In the genomic region with DNA sequence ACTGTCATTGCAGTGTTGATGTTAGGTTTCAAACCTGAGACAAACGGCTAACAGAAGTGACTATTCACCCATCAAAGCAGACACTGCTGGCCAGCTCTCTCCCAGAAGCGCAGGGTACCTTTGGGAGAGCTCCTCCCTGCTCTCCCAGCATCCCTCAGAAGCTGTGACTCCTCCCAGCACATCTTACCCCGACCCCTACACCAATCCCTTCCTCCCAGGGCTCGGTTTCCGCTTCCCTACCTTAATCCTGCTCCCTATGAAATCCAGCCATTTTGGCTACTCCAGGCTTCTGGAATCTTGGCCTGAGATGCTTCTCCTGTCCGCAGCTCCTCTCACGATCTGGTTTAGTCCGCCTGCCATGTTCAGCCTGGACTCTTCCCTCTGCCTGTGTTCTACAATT, we compare ENCODE assay signal across 29 mouse cellular contexts. TPM values are rescaled to one million over a fixed set of nuclear protein-coding genes. Genes with fewer than 3 reads are reported as not detected.
DNase-seq lines count a peak whose midpoint lies in the region; ATAC-seq and TF ChIP-seq lines count a peak whose summit lies in the region.
"Had no signal": no experiment of that assay in that cellular context is flagged by ENCODE, and none has a peak within 500 bp of the region (broad histone marks: within the 10 kb centered on the region; RNA-seq: fewer than 3 reads in every experiment).

No protein-coding gene starts in this region.

- no peak for DNase-seq in kidney, adult 2 months
- DNase-seq in R1 (ENCODE audit: low read depth, low spot score) (peak; percentile 85), adipocyte (ENCODE audit: low spot score) (no peak)
- DNase-seq: adrenal gland, postnatal 14 days; cerebellum, adult 11-12 months; cerebellum, postnatal 10 days; gastrocnemius, postnatal 10 days; heart, postnatal 36 days; kidney, adult 18-20 months; layer of hippocampus, adult 9-11 months; lung, postnatal 4 days; midbrain, embryonic 14.5 days; right cerebral cortex, postnatal 25 days; thymus, adult 2 months; thymus, postnatal 36 days had no signal

- no peak for TF ChIP-seq EP300 in ES-Bruce4 (IDR thresholded peaks at IDR 0.05; ENCODE audit: insufficient read depth, low read depth, low read length)

- ATAC-seq in kidney, embryonic 16.5 days (ENCODE audit: low FRiP score, low TSS enrichment) = no peak
- no peak for ATAC-seq in stomach, embryonic 15.5 days (ENCODE audit: insufficient read depth, low FRiP score, low read depth)
- no peak for ATAC-seq in neural tube, embryonic 15.5 days (ENCODE audit: low FRiP score)
- ATAC-seq in granulocyte monocyte progenitor cell, adult 5-6 weeks (replicated peaks; ENCODE audit: poor library complexity, severe bottlenecking) = no peak
- ATAC-seq: hindbrain, postnatal 0 days had no signal

- TF ChIP-seq POLR2A in kidney, adult 2 months (IDR thresholded peaks at IDR 0.05; ENCODE audit: low read depth, low read length) = no peak
- no peak for TF ChIP-seq POLR2A in ES-Bruce4 (IDR thresholded peaks at IDR 0.05; ENCODE audit: insufficient read depth, low read length)

- TF ChIP-seq CTCF in kidney, adult 2 months (conservative IDR thresholded peaks at IDR 0.05; ENCODE audit: insufficient read depth, insufficient read length, low read depth, low read length) = no peak
- no peak for TF ChIP-seq CTCF in ES-Bruce4 (IDR thresholded peaks at IDR 0.05; ENCODE audit: low read depth, low read length)

- no peaks in the 10 kb centered on the region for H3K9me3 ChIP-seq in kidney, embryonic 16.5 days (ENCODE audit: low read length)
- no peaks in the 10 kb centered on the region for H3K9me3 ChIP-seq in ES-Bruce4 (replicated peaks; ENCODE audit: control insufficient read depth, insufficient read depth, low read length, poor library complexity, severe bottlenecking)
- H3K9me3 ChIP-seq in stomach, embryonic 15.5 days = no peaks in the 10 kb centered on the region
- H3K9me3 ChIP-seq in neural tube, embryonic 15.5 days (replicated peaks) = no peaks in the 10 kb centered on the region
- H3K9me3 ChIP-seq: embryonic facial prominence, embryonic 15.5 days; forebrain, embryonic 12.5 days; hindbrain, embryonic 12.5 days; limb, embryonic 10.5 days; limb, embryonic 15.5 days; megakaryocyte, embryonic 14.5 days had no signal

- WGBS in kidney, embryonic 16.5 days = 65% methylated on average over 8 of the region's 8 CpGs
- 68% methylated on average over 8 of the region's 8 CpGs for WGBS in kidney, adult 2 months
- WGBS in stomach, embryonic 15.5 days = 50% methylated on average over 8 of the region's 8 CpGs
- WGBS in neural tube, embryonic 15.5 days = 76% methylated on average over 8 of the region's 8 CpGs

- no peaks in the 10 kb centered on the region for H3K36me3 ChIP-seq in kidney, embryonic 16.5 days (ENCODE audit: insufficient read depth, low read length)
- no peaks in the 10 kb centered on the region for H3K36me3 ChIP-seq in kidney, adult 2 months (ENCODE audit: control insufficient read depth, insufficient read depth, low read length)
- H3K36me3 ChIP-seq in ES-Bruce4 (ENCODE audit: control insufficient read depth, insufficient read depth, low read length, poor library complexity, severe bottlenecking) = no peaks in the 10 kb centered on the region
- no peaks in the 10 kb centered on the region for H3K36me3 ChIP-seq in stomach, embryonic 15.5 days
- H3K36me3 ChIP-seq in neural tube, embryonic 15.5 days = no peaks in the 10 kb centered on the region
- H3K36me3 ChIP-seq: embryonic facial prominence, embryonic 15.5 days; forebrain, embryonic 12.5 days; hindbrain, embryonic 12.5 days; limb, embryonic 10.5 days; limb, embryonic 15.5 days had no signal

- no peak overlapping the region for H3K4me3 ChIP-seq in kidney, embryonic 16.5 days (ENCODE audit: low read length)
- no peak overlapping the region for H3K4me3 ChIP-seq in kidney, adult 2 months (ENCODE audit: insufficient read depth, low read depth, low read length)
- peak overlapping the region; percentile 21; the same call in 1 of the 2 replicates for H3K4me3 ChIP-seq in ES-Bruce4 (ENCODE audit: low read depth, low read length)
- no peak overlapping the region for H3K4me3 ChIP-seq in stomach, embryonic 15.5 days (replicated peaks)
- H3K4me3 ChIP-seq in neural tube, embryonic 15.5 days (replicated peaks) = no peak overlapping the region
- H3K4me3 ChIP-seq: embryonic facial prominence, embryonic 15.5 days; forebrain, embryonic 12.5 days; hindbrain, embryonic 12.5 days; limb, embryonic 10.5 days; limb, embryonic 15.5 days; megakaryocyte, embryonic 14.5 days had no signal

- peak overlapping the region; percentile 44; the same call in 1 of the 2 replicates for H3K27ac ChIP-seq in kidney, embryonic 16.5 days (ENCODE audit: low read length)
- H3K27ac ChIP-seq in kidney, adult 2 months (ENCODE audit: insufficient read depth, low read depth, low read length) = no peak overlapping the region
- no peak overlapping the region for H3K27ac ChIP-seq in ES-Bruce4 (ENCODE audit: insufficient read depth, low read length)
- no peak overlapping the region for H3K27ac ChIP-seq in stomach, embryonic 15.5 days
- no peak overlapping the region for H3K27ac ChIP-seq in neural tube, embryonic 15.5 days (replicated peaks)
- H3K27ac ChIP-seq: embryonic facial prominence, embryonic 15.5 days; forebrain, embryonic 12.5 days; hindbrain, embryonic 12.5 days; hindbrain, postnatal 0 days; kidney, postnatal 0 days; limb, embryonic 10.5 days; limb, embryonic 15.5 days had no signal

- peaks cover 3% of the 10 kb centered on the region; the same call in 1 of the 2 replicates for H3K4me1 ChIP-seq in kidney, embryonic 16.5 days (ENCODE audit: insufficient read depth, low read length)
- no peaks in the 10 kb centered on the region for H3K4me1 ChIP-seq in kidney, adult 2 months (ENCODE audit: control insufficient read depth, insufficient read depth, low read length)
- H3K4me1 ChIP-seq in ES-Bruce4 (ENCODE audit: control insufficient read depth, insufficient read depth, low read length) = peaks cover 2% of the 10 kb centered on the region
- no peaks in the 10 kb centered on the region for H3K4me1 ChIP-seq in stomach, embryonic 15.5 days
- peaks cover 7% of the 10 kb centered on the region for H3K4me1 ChIP-seq in neural tube, embryonic 15.5 days

- H3K4me2 ChIP-seq in kidney, embryonic 16.5 days (replicated peaks; ENCODE audit: low read depth, low read length) = no peak overlapping the region
- 0 out of 2 replicates have a peak overlapping the region, but pooled peaks have one; percentile 2 for H3K4me2 ChIP-seq in stomach, embryonic 15.5 days
- H3K4me2 ChIP-seq in neural tube, embryonic 15.5 days = no peak overlapping the region
- H3K4me2 ChIP-seq: embryonic facial prominence, embryonic 15.5 days; forebrain, embryonic 12.5 days; heart, embryonic 11.5 days; hindbrain, embryonic 12.5 days; limb, embryonic 15.5 days had no signal

- H3K27me3 ChIP-seq in kidney, embryonic 16.5 days (ENCODE audit: insufficient read depth, low read length) = peaks cover 6% of the 10 kb centered on the region; the same call in 1 of the 2 replicates
- no peaks in the 10 kb centered on the region for H3K27me3 ChIP-seq in kidney, adult 2 months (replicated peaks; ENCODE audit: control insufficient read depth, insufficient read depth, low read length)
- no peaks in the 10 kb centered on the region for H3K27me3 ChIP-seq in ES-Bruce4 (ENCODE audit: control insufficient read depth, insufficient read depth, low read length, poor library complexity, severe bottlenecking)
- no peaks in the 10 kb centered on the region for H3K27me3 ChIP-seq in stomach, embryonic 15.5 days (replicated peaks)
- peaks cover 5% of the 10 kb centered on the region for H3K27me3 ChIP-seq in neural tube, embryonic 15.5 days (replicated peaks)
- H3K27me3 ChIP-seq: megakaryocyte, embryonic 14.5 days had no signal

- no peak overlapping the region for H3K9ac ChIP-seq in kidney, embryonic 16.5 days (replicated peaks; ENCODE audit: low read length)
- no peak overlapping the region for H3K9ac ChIP-seq in ES-Bruce4 (ENCODE audit: low read depth, poor library complexity, severe bottlenecking)
- H3K9ac ChIP-seq in stomach, embryonic 15.5 days = no peak overlapping the region
- no peak overlapping the region for H3K9ac ChIP-seq in neural tube, embryonic 15.5 days (replicated peaks)
- H3K9ac ChIP-seq: embryonic facial prominence, embryonic 15.5 days; forebrain, embryonic 12.5 days; hindbrain, embryonic 12.5 days; limb, embryonic 15.5 days had no signal

RNA-seq across cellular contexts. Expression of a gene that starts 37.9 kb away (rescaled TPM):
- polyA plus RNA-seq in kidney, embryonic 16.5 days (2015; fragmentation: Nextera tagmentation; extraction: Ambion mirVana) = 13.4 and 16.4 TPM in 2 replicates
- polyA plus RNA-seq in kidney, adult 2 months (2012; rRNA removed) = 2.7 and 3.2 TPM in 2 replicates
- 13.4 and 15.6 TPM in 2 replicates for polyA plus RNA-seq in ES-Bruce4 (2011; ENCODE audit: insufficient read depth, insufficient read length, low read depth, missing spikeins)
- polyA plus RNA-seq in stomach, embryonic 15.5 days (2015; fragmentation: Nextera tagmentation; extraction: Ambion mirVana) = 19.4 and 22.9 TPM in 2 replicates
- 12.4 and 13.8 TPM in 2 replicates for polyA plus RNA-seq in neural tube, embryonic 15.5 days (2015; fragmentation: Nextera tagmentation; extraction: Ambion mirVana)
- 16.4 and 18.7 TPM in 2 replicates for total RNA-seq in granulocyte monocyte progenitor cell, adult 5-6 weeks (2014; fragmentation: Nextera tagmentation)
- 10.5 and 12.9 TPM in 2 replicates for total RNA-seq in granulocyte monocyte progenitor cell, adult 5-6 weeks (2017)

RNA-seq across cellular contexts. Expression of a gene that starts 59.6 kb away (rescaled TPM):
- 2.1 and 2.3 TPM in 2 replicates for polyA plus RNA-seq in kidney, embryonic 16.5 days (2015; fragmentation: Nextera tagmentation; extraction: Ambion mirVana)
- polyA plus RNA-seq in kidney, adult 2 months (2012; rRNA removed) = 1.3 and 2.9 TPM in 2 replicates
- polyA plus RNA-seq in ES-Bruce4 (2011; ENCODE audit: insufficient read depth, insufficient read length, low read depth, missing spikeins) = 0.16 and 0.38 TPM in 2 replicates
- polyA plus RNA-seq in stomach, embryonic 15.5 days (2015; fragmentation: Nextera tagmentation; extraction: Ambion mirVana) = 10.5 and 13.8 TPM in 2 replicates
- polyA plus RNA-seq in neural tube, embryonic 15.5 days (2015; fragmentation: Nextera tagmentation; extraction: Ambion mirVana) = 1.6 and 2.7 TPM in 2 replicates
- total RNA-seq in granulocyte monocyte progenitor cell, adult 5-6 weeks (2014; fragmentation: Nextera tagmentation) = 23.3 and 24.6 TPM in 2 replicates
- total RNA-seq in granulocyte monocyte progenitor cell, adult 5-6 weeks (2017) = 23.5 and 26.8 TPM in 2 replicates
